27 mouse cellular contexts compared by ENCODE assay signal in the genomic region with DNA sequence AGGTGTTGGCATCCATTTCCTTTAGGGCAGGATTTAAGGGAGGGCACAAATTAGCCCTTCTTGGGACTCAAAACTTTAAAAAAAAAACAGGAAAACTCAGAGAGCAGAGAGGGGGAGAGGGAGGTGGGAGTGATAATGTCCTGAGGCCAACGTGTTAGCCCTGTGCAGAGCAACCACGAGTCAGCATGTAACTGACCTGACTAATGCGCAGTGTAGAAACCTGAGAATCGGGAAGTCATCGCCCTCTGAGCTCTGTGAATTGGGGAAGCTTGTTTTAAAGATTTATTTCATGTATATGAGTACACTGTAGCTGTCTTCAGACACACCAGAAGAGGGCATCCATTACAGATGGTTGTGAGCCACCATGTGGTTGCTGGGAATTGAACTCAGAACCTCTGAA. TPM values are rescaled to one million over a fixed set of nuclear protein-coding genes. Genes with fewer than 3 reads are reported as not detected.
DNase-seq lines count a peak whose midpoint lies in the region; ATAC-seq and TF ChIP-seq lines count a peak whose summit lies in the region.
"Had no signal": no experiment of that assay in that cellular context is flagged by ENCODE, and none has a peak within 500 bp of the region (broad histone marks: within the 10 kb centered on the region; RNA-seq: fewer than 3 reads in every experiment).

No protein-coding gene starts in this region.

- peaks cover 3% of the 10 kb centered on the region; the same call in 1 of the 2 replicates for H3K36me3 ChIP-seq in liver, postnatal 0 days (replicated peaks; ENCODE audit: insufficient read depth, low read length)
- peaks cover 54% of the 10 kb centered on the region for H3K36me3 ChIP-seq in G1E (replicated peaks)
- H3K36me3 ChIP-seq in stomach, postnatal 0 days (ENCODE audit: control insufficient read depth, insufficient read depth, low read length) = no peaks in the 10 kb centered on the region

- no peak for DNase-seq in liver, postnatal 0 days
- DNase-seq in liver = no peak
- peak; percentile 62 for DNase-seq in G1E (ENCODE audit: low spot score)
- no peak for DNase-seq in stomach, postnatal 0 days (ENCODE audit: low spot score)
- no peak for DNase-seq in embryo, embryonic 10 days (ENCODE audit: low spot score)
- no peak for DNase-seq in cerebellum, postnatal 10 days
- DNase-seq: adrenal gland, adult 8-10 months; cerebellum, postnatal 14 days; gastrocnemius, postnatal 25 days; heart, adult 18-20 months; kidney, adult 11 months; kidney, postnatal 14 days; layer of hippocampus, adult 9-11 months had no signal

- no peak for ATAC-seq in liver, postnatal 0 days
- peak; percentile 73 for ATAC-seq in G1E (ENCODE audit: extremely low read depth, insufficient number of reproducible peaks, low FRiP score, poor library complexity, severe bottlenecking)
- ATAC-seq in megakaryocyte progenitor cell, adult 5-6 weeks (replicated peaks; ENCODE audit: poor library complexity) = 0 out of 2 replicates have a peak, but pooled peaks have one; percentile 27
- ATAC-seq in stomach, postnatal 0 days (ENCODE audit: low FRiP score, low TSS enrichment) = no peak
- ATAC-seq in activated CD4-positive, CD25-positive, alpha-beta regulatory T cell, adult 4 months = no peak
- ATAC-seq: forebrain, embryonic 13.5 days; lung, postnatal 0 days; midbrain, embryonic 16.5 days had no signal

- H3K9ac ChIP-seq in liver, postnatal 0 days (replicated peaks) = no peak overlapping the region
- no peak overlapping the region for H3K9ac ChIP-seq in stomach, postnatal 0 days (ENCODE audit: low read length)
- H3K9ac ChIP-seq: embryonic facial prominence, embryonic 15.5 days; forebrain, embryonic 13.5 days; heart, embryonic 12.5 days; hindbrain, embryonic 14.5 days; limb, embryonic 15.5 days had no signal

- no peaks in the 10 kb centered on the region for H3K27me3 ChIP-seq in liver, postnatal 0 days (ENCODE audit: insufficient read depth, low read length)
- no peaks in the 10 kb centered on the region for H3K27me3 ChIP-seq in G1E (ENCODE audit: insufficient read depth, low read length)
- no peaks in the 10 kb centered on the region for H3K27me3 ChIP-seq in stomach, postnatal 0 days (ENCODE audit: control insufficient read depth, insufficient read depth, low read length)
- H3K27me3 ChIP-seq: embryonic facial prominence, embryonic 15.5 days; forebrain, embryonic 13.5 days; heart, embryonic 12.5 days; limb, embryonic 15.5 days; neural tube, embryonic 13.5 days had no signal

- H3K4me1 ChIP-seq in liver, postnatal 0 days (ENCODE audit: insufficient read depth) = peaks cover 25% of the 10 kb centered on the region
- peaks cover 58% of the 10 kb centered on the region for H3K4me1 ChIP-seq in G1E (ENCODE audit: insufficient read depth, low read depth, low read length)
- no peaks in the 10 kb centered on the region for H3K4me1 ChIP-seq in stomach, postnatal 0 days (replicated peaks; ENCODE audit: control insufficient read depth, insufficient read depth)

- TF ChIP-seq CTCF in liver, postnatal 0 days (IDR thresholded peaks at IDR 0.05; ENCODE audit: low read depth) = 0 out of 2 replicates have a peak, but pooled peaks have one; percentile 1
- no peak for TF ChIP-seq CTCF in G1E (IDR thresholded peaks at IDR 0.05; ENCODE audit: low read depth, low read length)
- 0 out of 2 replicates have a peak, but pooled peaks have one; percentile 2 for TF ChIP-seq CTCF in stomach, postnatal 0 days (IDR thresholded peaks at IDR 0.05; ENCODE audit: low read depth)

- WGBS in liver, postnatal 0 days (ENCODE audit: insufficient replicate concordance) = 45% methylated on average over 5 of the region's 5 CpGs
- WGBS in stomach, postnatal 0 days = 71% methylated on average over 5 of the region's 5 CpGs

- no peaks in the 10 kb centered on the region for H3K9me3 ChIP-seq in liver, postnatal 0 days (ENCODE audit: low read length)
- no peaks in the 10 kb centered on the region for H3K9me3 ChIP-seq in G1E (replicated peaks)
- no peaks in the 10 kb centered on the region for H3K9me3 ChIP-seq in stomach, postnatal 0 days (ENCODE audit: control insufficient read depth, low read length)
- H3K9me3 ChIP-seq: embryonic facial prominence, embryonic 10.5 days; embryonic facial prominence, embryonic 15.5 days; forebrain, embryonic 13.5 days; heart, embryonic 12.5 days; limb, embryonic 10.5 days; limb, embryonic 15.5 days; midbrain, embryonic 10.5 days; neural tube, embryonic 13.5 days had no signal

- H3K4me3 ChIP-seq in liver, postnatal 0 days (ENCODE audit: low read depth, low read length) = no peak overlapping the region
- H3K4me3 ChIP-seq in G1E (ENCODE audit: low read depth, low read length) = no peak overlapping the region; the same call in 1 of the 2 replicates
- no peak overlapping the region for H3K4me3 ChIP-seq in stomach, postnatal 0 days (ENCODE audit: low read depth, low read length)
- H3K4me3 ChIP-seq: embryonic facial prominence, embryonic 10.5 days; embryonic facial prominence, embryonic 15.5 days; forebrain, embryonic 13.5 days; heart, embryonic 12.5 days; limb, embryonic 10.5 days; limb, embryonic 15.5 days; midbrain, embryonic 10.5 days; neural tube, embryonic 13.5 days had no signal

- no peak for TF ChIP-seq EP300 in liver, postnatal 0 days (IDR thresholded peaks at IDR 0.05; ENCODE audit: low read depth)
- TF ChIP-seq EP300 in stomach, postnatal 0 days (optimal IDR thresholded peaks at IDR 0.05) = no peak

- H3K4me2 ChIP-seq in liver, postnatal 0 days (ENCODE audit: low read depth, low read length) = no peak overlapping the region
- no peak overlapping the region for H3K4me2 ChIP-seq in stomach, postnatal 0 days (replicated peaks; ENCODE audit: low read depth)
- H3K4me2 ChIP-seq: embryonic facial prominence, embryonic 15.5 days; forebrain, embryonic 13.5 days; heart, embryonic 12.5 days; hindbrain, embryonic 14.5 days; limb, embryonic 15.5 days; neural tube, embryonic 13.5 days had no signal

- no peak overlapping the region for H3K27ac ChIP-seq in liver, postnatal 0 days (ENCODE audit: low read depth)
- H3K27ac ChIP-seq in stomach, postnatal 0 days (replicated peaks) = no peak overlapping the region
- H3K27ac ChIP-seq: embryonic facial prominence, embryonic 10.5 days; embryonic facial prominence, embryonic 15.5 days; forebrain, embryonic 13.5 days; hindbrain, embryonic 14.5 days; limb, embryonic 10.5 days; limb, embryonic 15.5 days; macrophage; midbrain, embryonic 10.5 days; neural tube, embryonic 13.5 days had no signal

RNA-seq across cellular contexts. Expression of gene Zfp335, which starts 5.3 kb away (rescaled TPM):
- 2.1 and 2.5 TPM in 2 replicates for polyA plus RNA-seq in liver, postnatal 0 days (2015; fragmentation: Nextera tagmentation; extraction: Ambion mirVana)
- total RNA-seq in G1E (2014; fragmentation: Nextera tagmentation) (30.6 and 31.4 TPM in 2 replicates), G1E (2017) (8.7 and 9.8 TPM in 2 replicates)
- polyA plus RNA-seq in G1E (2012) = 48.3 and 49.6 TPM in 2 replicates
- total RNA-seq in megakaryocyte progenitor cell, adult 5-6 weeks (2015) = 10.4 and 11.3 TPM in 2 replicates
- 6.8 and 8.2 TPM in 2 replicates for total RNA-seq in megakaryocyte progenitor cell, adult 5-6 weeks (2017)
- polyA plus RNA-seq in stomach, postnatal 0 days (2015; fragmentation: Nextera tagmentation; extraction: Ambion mirVana) = 3.7 and 4.3 TPM in 2 replicates
- 1 to 10 TPM; 6.7 to 9.0 TPM for polyA plus RNA-seq in activated CD4-positive, CD25-positive, alpha-beta regulatory T cell, adult 4 months (2017; shearing (Covaris generic))

RNA-seq across cellular contexts. Expression of gene Mmp9, which starts 23.8 kb away (rescaled TPM):
- 15.8 and 17.2 TPM in 2 replicates for polyA plus RNA-seq in liver, postnatal 0 days (2015; fragmentation: Nextera tagmentation; extraction: Ambion mirVana)
- total RNA-seq in G1E (2014; fragmentation: Nextera tagmentation) (not detected in 2 replicates), G1E (2017) (0.76 and 0.82 TPM in 2 replicates)
- 0.63 and 0.76 TPM in 2 replicates for polyA plus RNA-seq in G1E (2012)
- total RNA-seq in megakaryocyte progenitor cell, adult 5-6 weeks (2015) = 11.2 and 14.2 TPM in 2 replicates
- total RNA-seq in megakaryocyte progenitor cell, adult 5-6 weeks (2017) = 5.7 and 11.8 TPM in 2 replicates
- 0.87 and 1.1 TPM in 2 replicates for polyA plus RNA-seq in stomach, postnatal 0 days (2015; fragmentation: Nextera tagmentation; extraction: Ambion mirVana)
- 1 to 10 TPM in 1 of 2 experiments, under 1 TPM in 1; 0.78 to 1.4 TPM for polyA plus RNA-seq in activated CD4-positive, CD25-positive, alpha-beta regulatory T cell, adult 4 months (2017; shearing (Covaris generic))

RNA-seq across cellular contexts. Expression of gene Pcif1, which starts 37.7 kb away (rescaled TPM):
- polyA plus RNA-seq in liver, postnatal 0 days (2015; fragmentation: Nextera tagmentation; extraction: Ambion mirVana) = 38.4 and 38.6 TPM in 2 replicates
- total RNA-seq in G1E (2014; fragmentation: Nextera tagmentation) = 54.7 and 61.3 TPM in 2 replicates
- 31.7 and 35.5 TPM in 2 replicates for total RNA-seq in G1E (2017)
- polyA plus RNA-seq in G1E (2012) = 137 TPM in 2 replicates
- 34.1 and 36.3 TPM in 2 replicates for total RNA-seq in megakaryocyte progenitor cell, adult 5-6 weeks (2015)
- 21.7 and 40.4 TPM in 2 replicates for total RNA-seq in megakaryocyte progenitor cell, adult 5-6 weeks (2017)
- 49.2 and 51.4 TPM in 2 replicates for polyA plus RNA-seq in stomach, postnatal 0 days (2015; fragmentation: Nextera tagmentation; extraction: Ambion mirVana)
- polyA plus RNA-seq in activated CD4-positive, CD25-positive, alpha-beta regulatory T cell, adult 4 months (2017; shearing (Covaris generic)) = 100 to 1,000 TPM; 102 to 122 TPM

RNA-seq across cellular contexts. Expression of gene Slc12a5, which starts 43.8 kb away (rescaled TPM):
- polyA plus RNA-seq in liver, postnatal 0 days (2015; fragmentation: Nextera tagmentation; extraction: Ambion mirVana) = 0.39 and 0.60 TPM in 2 replicates
- total RNA-seq in G1E (2014; fragmentation: Nextera tagmentation) = 0.63 and 1.4 TPM in 2 replicates
- total RNA-seq in G1E (2017) = 0.46 and 0.82 TPM in 2 replicates
- polyA plus RNA-seq in G1E (2012) = 0.39 and 0.72 TPM in 2 replicates
- total RNA-seq in megakaryocyte progenitor cell, adult 5-6 weeks (2015) = 0.15 and 0.27 TPM in 2 replicates
- total RNA-seq in megakaryocyte progenitor cell, adult 5-6 weeks (2017) = 0.51 and 0.96 TPM in 2 replicates
- polyA plus RNA-seq in stomach, postnatal 0 days (2015; fragmentation: Nextera tagmentation; extraction: Ambion mirVana) = 0.12 and 0.21 TPM in 2 replicates
- polyA plus RNA-seq in activated CD4-positive, CD25-positive, alpha-beta regulatory T cell, adult 4 months (2017; shearing (Covaris generic)) = under 1 TPM in 1 of 2 experiments, not detected in 1; 0.34 TPM
- polyA plus RNA-seq: macrophage had no signal

RNA-seq across cellular contexts. Expression of gene Pltp, which starts 59.3 kb away (rescaled TPM):
- polyA plus RNA-seq in liver, postnatal 0 days (2015; fragmentation: Nextera tagmentation; extraction: Ambion mirVana) = 33.4 and 35.3 TPM in 2 replicates
- total RNA-seq in G1E (2014; fragmentation: Nextera tagmentation) (not detected in 2 replicates), G1E (2017) (not detected in 2 replicates)
- polyA plus RNA-seq in G1E (2012) = not detected in 2 replicates
- total RNA-seq in megakaryocyte progenitor cell, adult 5-6 weeks (2015) = 0.10 TPM in 1 of 2 replicates, not detected in the other
- not detected in 2 replicates for total RNA-seq in megakaryocyte progenitor cell, adult 5-6 weeks (2017)
- 42.7 and 44.2 TPM in 2 replicates for polyA plus RNA-seq in stomach, postnatal 0 days (2015; fragmentation: Nextera tagmentation; extraction: Ambion mirVana)
- 1 to 10 TPM in 1 of 2 experiments, under 1 TPM in 1; 0.87 to 1.0 TPM for polyA plus RNA-seq in activated CD4-positive, CD25-positive, alpha-beta regulatory T cell, adult 4 months (2017; shearing (Covaris generic))

Comparison
In these comparisons a context has a peak if more than half of its experiments do, and no peak if none do; other contexts are left out.
1. ATAC-seq: peak in G1E (single experiment) and megakaryocyte progenitor cell, adult 5-6 weeks (single experiment); none in liver, postnatal 0 days (single experiment), stomach, postnatal 0 days (single experiment) and activated CD4-positive, CD25-positive, alpha-beta regulatory T cell, adult 4 months (single experiment).